Mouse (Mus musculus): ENCODE data around the gene Msln.

Msln gene

GRCm38 (mm10) chr17:25723470-25723869 lies 30.7 kb downstream of the Msln start:
- no peak for DNase-seq (ENCODE audit: low spot score in 2 of 2)

GRCm38 (mm10) chr17:25721476-25721875 lies 32.7 kb downstream of the Msln start:
- DNase-seq (ENCODE audit: low spot score in 2 of 2) = no peak

GRCm38 (mm10) chr17:25717691-25718090 lies 36.5 kb downstream of the Msln start:
- DNase-seq (ENCODE audit: low spot score in 2 of 2) = no peak

DNA sequence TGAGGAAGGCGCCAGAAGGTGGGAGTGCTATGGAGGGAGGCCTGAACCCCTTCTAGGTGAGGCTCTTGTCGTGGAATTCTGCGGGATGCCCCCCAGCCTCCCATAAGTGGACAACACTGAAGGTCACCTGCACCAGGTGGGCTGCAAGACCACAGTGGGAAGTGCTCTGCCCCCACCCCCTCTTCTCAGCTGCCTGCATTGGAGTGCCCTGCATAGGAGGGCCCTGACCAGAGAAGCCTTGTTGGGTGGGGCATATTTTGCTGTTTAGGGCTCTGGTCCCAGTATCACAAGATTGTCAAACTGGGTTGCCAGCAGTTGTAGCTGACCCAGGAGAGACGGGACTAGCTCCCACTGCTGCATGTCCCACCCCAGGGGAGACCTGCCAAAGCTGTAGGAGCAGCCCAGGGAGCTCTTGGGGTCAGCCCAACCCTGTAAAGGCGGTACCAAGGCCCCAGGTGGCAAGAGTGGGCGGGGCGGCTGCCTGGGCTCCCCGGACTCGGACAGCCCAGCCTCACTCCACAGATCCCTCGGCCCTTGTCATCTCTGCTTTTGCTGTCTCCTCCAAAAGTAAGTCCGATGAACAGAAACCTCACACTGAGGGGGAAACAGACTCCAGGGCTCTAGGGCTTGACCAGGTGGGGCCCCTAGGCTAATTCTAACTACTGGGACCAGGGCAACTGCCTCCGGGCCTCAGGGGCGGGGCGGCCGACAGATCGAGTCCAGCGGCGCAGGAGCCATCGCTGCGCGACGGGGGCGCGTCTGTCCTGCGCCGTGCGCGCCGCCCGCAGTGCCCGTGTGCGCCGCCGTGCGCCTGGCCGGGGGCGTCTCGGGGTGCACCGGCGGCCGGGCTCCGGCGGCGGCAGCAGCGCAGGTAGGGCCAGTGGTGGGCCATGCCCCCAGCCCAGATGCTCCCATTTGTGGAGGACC lies 37.2 kb downstream of the Msln start, which contains the start of gene Gng13:
Gene Gng13 (plus strand): TSS at position 461 of the 927 bp plus-strand sequence.
- no peak for DNase-seq (ENCODE audit: low spot score in 2 of 2)

GRCm38 (mm10) chr17:25716130-25716529 lies 38.0 kb downstream of the Msln start:
- DNase-seq (ENCODE audit: low spot score in 2 of 2) = no peak

DNA sequence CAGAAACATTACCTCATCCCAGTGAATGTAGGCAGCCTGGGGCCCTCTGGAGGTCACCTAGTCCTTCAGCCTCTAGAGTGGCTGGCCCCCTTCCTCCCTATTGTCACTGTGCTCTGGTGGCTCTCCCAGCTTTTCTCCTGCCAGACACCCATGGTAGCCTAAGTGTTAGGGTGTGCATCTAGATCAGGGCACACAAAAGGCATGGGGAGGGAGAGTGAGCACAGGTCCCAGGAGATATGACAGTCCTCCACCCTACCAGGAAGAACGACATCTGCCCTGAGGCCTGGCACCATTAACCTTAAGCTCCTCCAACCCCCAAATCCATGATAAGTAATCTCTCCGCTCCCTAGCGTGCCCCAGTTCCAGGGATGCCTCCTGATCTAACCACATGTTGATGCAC lies 38.6 kb downstream of the Msln start:
- DNase-seq (ENCODE audit: low spot score in 2 of 2) = no peak

GRCm38 (mm10) chr17:25711136-25711535 lies 43.0 kb downstream of the Msln start:
- no peak for DNase-seq (ENCODE audit: low spot score in 2 of 2)

GRCm38 (mm10) chr17:25709994-25710393 lies 44.2 kb downstream of the Msln start:
- DNase-seq (ENCODE audit: low spot score in 2 of 2) = no peak

DNA sequence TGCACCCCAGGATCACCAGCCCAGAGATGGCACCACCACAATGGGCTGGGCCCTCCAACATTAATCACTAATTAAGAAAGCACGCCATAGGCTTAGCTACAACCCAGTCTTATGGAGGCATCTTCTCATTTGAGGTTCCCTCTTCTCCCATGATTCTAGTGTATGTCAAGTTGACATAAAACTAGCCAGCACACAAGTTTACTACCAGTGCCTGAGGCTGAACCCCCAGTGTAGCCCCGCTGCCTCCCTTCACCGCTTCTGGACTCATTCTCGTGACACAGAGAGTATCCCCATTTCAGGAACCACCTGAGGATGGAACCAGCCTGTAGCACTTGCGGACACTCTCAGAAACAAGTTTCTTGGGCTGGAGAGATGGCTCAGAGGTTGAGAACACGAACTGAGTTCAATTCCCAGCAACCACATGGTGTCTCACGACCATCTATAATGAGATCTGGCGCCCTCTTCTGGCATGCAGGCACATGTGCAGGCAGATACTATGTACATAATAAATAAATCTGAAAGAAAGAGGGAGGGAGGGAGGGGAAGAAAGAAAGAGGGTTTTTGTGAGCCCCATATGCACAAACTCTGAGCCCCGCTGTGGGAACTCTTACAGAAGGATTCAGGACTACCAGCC lies 53.2 kb downstream of the Msln start:
- no peak for DNase-seq (ENCODE audit: low spot score in 2 of 2)

Data from frontal cortex, postnatal 14 days (tissue).